Mouse (Mus musculus) CH12.LX (cell line): ENCODE measurements around the gene Txnip. TPM values are rescaled to one million over a fixed set of nuclear protein-coding genes. Genes with fewer than 3 reads are reported as not detected.

Experiments
- DNase-seq: peaks from one replicate; pipeline ENCODE4 v3.0.0-alpha.2; 2013; ENCODE audit errors: extremely low read depth
- H3K27ac ChIP-seq: 2 replicates; pipeline ENCODE4 v1.5.1; 2012; ENCODE audit warnings: low read depth, mild to moderate bottlenecking, control low read depth, moderate library complexity; ENCODE audit not compliant: insufficient read depth
- H3K27me3 ChIP-seq: replicated peaks from 2 replicates; pipeline ENCODE3; 2012; ENCODE audit warnings: inconsistent platforms
- H3K36me3 ChIP-seq, 2 experiments: replicated peaks in 1 of 2; 2 replicates each; pipeline versions ENCODE3 to v1.6.1; 2012; ENCODE audit warnings: inconsistent platforms in 1 of 2, low read length in 1 of 2, mild to moderate bottlenecking in 1 of 2, mixed read lengths in 1 of 2, moderate library complexity in 1 of 2; ENCODE audit not compliant: control insufficient read depth in 1 of 2, insufficient read depth in 1 of 2
- H3K4me1 ChIP-seq, 2 experiments: 2 replicates each; pipeline ENCODE4 v1.6.1; 2012; ENCODE audit warnings: inconsistent platforms in 1 of 2, moderate library complexity in 1 of 2; ENCODE audit not compliant: insufficient read depth in 2 of 2, control insufficient read depth in 1 of 2
- H3K4me2 ChIP-seq: 2 replicates; pipeline ENCODE4 v1.6.1; 2012; ENCODE audit warnings: low read depth, mild to moderate bottlenecking, control low read depth; ENCODE audit not compliant: poor library complexity, insufficient read depth, severe bottlenecking
- H3K4me3 ChIP-seq, 3 experiments: fragments of 150-350 bp in 1 of 3; sonication (generic) in 1 of 3; replicated peaks in 1 of 3; 2 replicates each; pipeline versions ENCODE3 to v1.5.1; 2011 to 2012; ENCODE audit warnings: low read depth in 2 of 3, low read length in 2 of 3, mild to moderate bottlenecking in 2 of 3, moderate library complexity in 2 of 3, control low read depth in 1 of 3, improper control_type of control experiment in 1 of 3, inconsistent platforms in 1 of 3, mixed read lengths in 1 of 3; ENCODE audit not compliant: poor library complexity in 1 of 3
- H3K79me2 ChIP-seq: replicated peaks from 2 replicates; pipeline ENCODE4 v1.6.1; 2012; ENCODE audit warnings: mild to moderate bottlenecking, moderate library complexity; ENCODE audit not compliant: control insufficient read depth, poor library complexity, insufficient read depth, severe bottlenecking; ENCODE audit errors: extremely low read depth
- H3K9ac ChIP-seq: 2 replicates; pipeline ENCODE4 v1.6.1; 2012; ENCODE audit warnings: low read depth, mild to moderate bottlenecking, control low read depth, moderate library complexity; ENCODE audit not compliant: insufficient read depth
- H3K9me3 ChIP-seq: replicated peaks from 2 replicates; pipeline ENCODE3; 2012; ENCODE audit warnings: low read length, inconsistent platforms, mixed read lengths
- BHLHE40 ChIP-seq: IDR thresholded peaks from 2 replicates; pipeline ENCODE4 v1.6.1; 2011; ENCODE audit warnings: mild to moderate bottlenecking, low read depth, low read length, improper control_type of control experiment
- CTCF ChIP-seq, 2 experiments: IDR thresholded peaks in 1 of 2; conservative IDR thresholded peaks in 1 of 2; 2 replicates each; pipeline ENCODE4 v1.5.1; 2011 to 2012; ENCODE audit warnings: low read depth in 2 of 2, low read length in 2 of 2, improper control_type of control experiment in 1 of 2, inconsistent platforms in 1 of 2, mild to moderate bottlenecking in 1 of 2, moderate library complexity in 1 of 2
- E2F4 ChIP-seq: IDR thresholded peaks from 2 replicates; pipeline ENCODE4 v1.6.1; 2011; ENCODE audit warnings: low read depth, low read length, improper control_type of control experiment; ENCODE audit not compliant: insufficient replicate concordance
- ELF1 ChIP-seq: IDR thresholded peaks from 2 replicates; pipeline ENCODE4 v1.6.1; 2014; ENCODE audit warnings: low read depth, mild to moderate bottlenecking, inconsistent platforms, low read length, improper control_type of control experiment
- IRF4 ChIP-seq: IDR thresholded peaks from 2 replicates; pipeline ENCODE4 v1.6.1; 2014; ENCODE audit warnings: low read depth, mild to moderate bottlenecking, inconsistent platforms, low read length, improper control_type of control experiment
- JUND ChIP-seq: conservative IDR thresholded peaks from 2 replicates; pipeline ENCODE4 v1.6.1; 2011; ENCODE audit warnings: low read depth, low read length, improper control_type of control experiment
- MAFK ChIP-seq: IDR thresholded peaks from 2 replicates; pipeline ENCODE4 v1.6.1; 2011; ENCODE audit warnings: low read length, improper control_type of control experiment; ENCODE audit not compliant: insufficient replicate concordance
- MEF2A ChIP-seq: IDR thresholded peaks from 2 replicates; pipeline ENCODE4 v1.6.1; 2014; ENCODE audit warnings: low read depth, mild to moderate bottlenecking, inconsistent platforms, low read length, improper control_type of control experiment, borderline replicate concordance
- MYC ChIP-seq: IDR thresholded peaks from 2 replicates; pipeline ENCODE4 v1.6.1; 2011; ENCODE audit warnings: low read depth, mild to moderate bottlenecking, improper control_type of control experiment, low read length
- RAD21 ChIP-seq: IDR thresholded peaks from 2 replicates; pipeline ENCODE4 v1.6.1; 2011; ENCODE audit warnings: low read depth, mild to moderate bottlenecking, low read length, improper control_type of control experiment, moderate library complexity
- USF1 ChIP-seq: IDR thresholded peaks from 2 replicates; pipeline ENCODE4 v1.6.1; 2014; ENCODE audit warnings: low read depth, mild to moderate bottlenecking, inconsistent platforms, low read length, improper control_type of control experiment
- USF2 ChIP-seq: conservative IDR thresholded peaks from 2 replicates; pipeline ENCODE4 v1.6.1; 2011; ENCODE audit warnings: low read depth, low read length, improper control_type of control experiment
- dilution Hi-C: fragments of 300-500 bp; cut with MboI; formaldehyde crosslinking; loops from 2 replicates; pipeline ENCODE4 v1.14.3; 2020; ENCODE audit warnings: low sequenced_read_pairs; ENCODE audit not compliant: extremely low pct_unique_long_range_greater_than_20kb, extremely low pct_ligation_motif_present
- in situ Hi-C: fragments of 300-500 bp; cut with MboI; formaldehyde crosslinking; loops from 3 replicates; pipeline ENCODE4 v1.14.3; 2019; ENCODE audit warnings: low sequenced_read_pairs, low pct_ligation_motif_present, low pct_unique_long_range_greater_than_20kb, mixed read lengths
- polyA plus RNA-seq: library from polyadenylated mRNA; unstranded; fragments of >175 nt; gene quantifications from 2 replicates; pipeline ENCODE4 v1.2.1, GENCODE M21; 2012; ENCODE audit warnings: low read depth; ENCODE audit not compliant: insufficient read length
- total RNA-seq, 2 experiments: library from RNA; depleted of rRNA; stranded (reverse); fragments of 300-350 nt in 1 of 2; fragments of >200 nt in 1 of 2; gene quantifications; 2 replicates each; pipeline ENCODE4 v1.2.3; 2012 to 2014

The Txnip gene
- total and polyA plus RNA-seq, 3 experiments = 41.8 to 220 (median 76.7) TPM

DNA sequence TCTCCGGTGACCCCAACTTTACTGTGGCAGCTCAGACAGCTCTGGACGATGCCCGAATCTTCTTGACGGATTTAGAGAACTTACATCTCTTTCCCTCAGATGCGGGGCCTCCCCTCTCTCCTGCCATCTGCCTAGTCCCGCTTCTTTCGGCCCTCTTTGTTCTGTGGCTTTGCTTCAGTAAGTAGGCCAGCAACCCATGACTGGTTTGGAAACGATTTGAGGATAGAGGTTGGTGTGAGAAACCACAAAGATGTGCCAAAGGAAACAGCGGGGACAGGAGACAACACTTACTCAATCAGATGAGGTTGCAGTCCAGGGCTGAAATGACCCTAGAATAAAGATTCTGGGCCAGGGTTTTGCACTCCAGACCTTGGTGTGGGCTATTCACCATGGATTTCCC is 29.3 kb upstream of the Txnip start:
- H3K27ac ChIP-seq = no peak overlapping the region
- no peaks in the 10 kb centered on the region for H3K36me3 ChIP-seq
- peaks cover 52% of the 10 kb centered on the region for H3K27me3 ChIP-seq
- H3K9me3 ChIP-seq = peaks cover 4% of the 10 kb centered on the region
- DNase-seq = peak; percentile 74
- H3K9ac ChIP-seq = no peak overlapping the region
- no peak overlapping the region for H3K4me3 ChIP-seq
- in situ Hi-C loops = loop anchor here (25.0 kb wide), 1 partner anchor 241 kb away; the partner anchor contains the start of gene Fcgr1
- H3K79me2 ChIP-seq = no peaks in the 10 kb centered on the region
- dilution Hi-C loops = no loop called here
- H3K4me1 ChIP-seq = peaks cover 2 to 20% of the 10 kb centered on the region in 2 experiments; a peak in 2 of 4 replicates
- TF ChIP-seq MEF2A (0 out of 2 replicates have a peak, but pooled peaks have one; percentile 31), USF1 (no peak), MAFK (no peak), JUND (no peak)
- 0 out of 2 replicates have a peak overlapping the region, but pooled peaks have one; percentile 24 for H3K4me2 ChIP-seq

DNA sequence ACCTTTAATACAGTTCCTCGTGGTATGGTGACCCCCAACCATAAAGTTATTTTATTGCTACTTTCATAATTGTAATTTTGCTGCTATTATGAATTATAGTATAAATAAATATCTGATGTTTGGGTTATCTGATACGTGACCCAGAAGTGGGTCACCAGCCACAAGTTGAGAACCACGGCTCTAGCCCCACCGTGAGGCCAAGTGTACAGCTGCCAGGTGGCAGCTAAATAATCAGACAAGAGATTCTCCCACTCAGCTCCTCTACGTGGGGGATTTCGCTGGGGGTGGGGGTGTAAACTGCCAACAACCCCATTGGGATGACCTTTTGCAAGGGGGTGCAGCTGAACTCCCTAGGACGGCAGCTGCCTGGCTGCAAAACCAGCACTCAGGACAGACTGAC is 25.7 kb upstream of the Txnip start:
- in situ Hi-C loops = loop anchor here (10.0 to 25.0 kb wide), 2 partner anchors 127 to 245 kb away; partner anchors contain the start of gene Fcgr1
- H3K36me3 ChIP-seq = no peaks in the 10 kb centered on the region
- TF ChIP-seq RAD21 = peak; percentile 50
- TF ChIP-seq CTCF (conservative IDR thresholded peaks at IDR 0.05 in 1 of 2, IDR thresholded peaks at IDR 0.05 in 1 of 2; ENCODE audit: low read depth in 2 of 2, low read length in 2 of 2) = peak in 1 of 2 experiments; percentile 54; a peak in 2 of 4 replicates
- no peak for TF ChIP-seq MAFK
- TF ChIP-seq, all 38 proteins: peak for 2
- Histone ChIP-seq H3K79me2 (no peaks in the 10 kb centered on the region), H3K27me3 (peaks cover 33% of the 10 kb centered on the region), H3K4me3 (no peak overlapping the region), H3K9me3 (peaks cover under 1% of the 10 kb centered on the region), H3K27ac (no peak overlapping the region), H3K4me2 (no peak overlapping the region), H3K9ac (no peak overlapping the region), H3K4me1 (peaks cover 2 to 20% of the 10 kb centered on the region in 2 experiments; a peak in 2 of 4 replicates)
- dilution Hi-C loops = no loop called here
- DNase-seq = no peak

DNA sequence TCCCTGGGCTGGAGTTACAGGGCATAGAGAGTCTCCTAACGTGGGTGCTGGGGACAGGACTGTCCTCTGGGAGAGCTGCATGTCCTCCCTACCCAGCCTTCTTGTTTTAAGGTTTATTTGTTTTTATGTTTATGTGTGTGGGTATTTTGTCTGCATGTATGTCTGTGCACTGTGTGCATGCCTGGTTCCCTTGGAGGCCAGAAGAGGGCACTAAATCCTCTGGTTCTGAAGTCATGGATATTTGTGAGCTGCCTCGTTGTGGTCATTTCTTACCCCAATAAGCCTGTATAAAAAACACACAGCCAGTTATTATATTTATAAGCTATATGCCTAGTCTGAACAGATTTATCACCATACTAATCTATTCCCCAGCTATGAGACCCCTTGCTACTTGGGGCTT is 23.5 kb upstream of the Txnip start:
- Histone ChIP-seq H3K27me3 (peaks cover 22% of the 10 kb centered on the region), H3K36me3 (no peaks in the 10 kb centered on the region), H3K79me2 (no peaks in the 10 kb centered on the region), H3K27ac (no peak overlapping the region), H3K4me3 (no peak overlapping the region), H3K9ac (no peak overlapping the region), H3K4me1 (0 out of 4 replicates have a peak, but pooled peaks cover 0 to 2% of the 10 kb centered on the region in 2 experiments), H3K4me2 (no peak overlapping the region), H3K9me3 (no peaks in the 10 kb centered on the region)
- in situ Hi-C loops (loop anchor here (10.0 to 25.0 kb wide), 2 partner anchors 129 to 247 kb away; partner anchors contain the start of gene Fcgr1), dilution Hi-C loops (no loop called here)
- DNase-seq = no peak
- TF ChIP-seq MYC (no peak), CTCF (conservative IDR thresholded peaks at IDR 0.05 in 1 of 2, IDR thresholded peaks at IDR 0.05 in 1 of 2; ENCODE audit: low read depth in 2 of 2, low read length in 2 of 2) (peak in 1 of 2 experiments; percentile 41; a peak in 2 of 4 replicates), BHLHE40 (no peak), IRF4 (no peak), USF2 (no peak), E2F4 (no peak), ELF1 (no peak)
